Mouse (Mus musculus): ENCODE data around the gene Taok3. TPM values are rescaled to one million over a fixed set of nuclear protein-coding genes. Genes with fewer than 3 reads are reported as not detected.
A peak's percentile ranks its signal among the peaks of the same experiment; 100 is the strongest.

Gene Taok3
- total RNA-seq, 2 experiments from 2014 or later, result 3.9 to 4.3 TPM

DNA sequence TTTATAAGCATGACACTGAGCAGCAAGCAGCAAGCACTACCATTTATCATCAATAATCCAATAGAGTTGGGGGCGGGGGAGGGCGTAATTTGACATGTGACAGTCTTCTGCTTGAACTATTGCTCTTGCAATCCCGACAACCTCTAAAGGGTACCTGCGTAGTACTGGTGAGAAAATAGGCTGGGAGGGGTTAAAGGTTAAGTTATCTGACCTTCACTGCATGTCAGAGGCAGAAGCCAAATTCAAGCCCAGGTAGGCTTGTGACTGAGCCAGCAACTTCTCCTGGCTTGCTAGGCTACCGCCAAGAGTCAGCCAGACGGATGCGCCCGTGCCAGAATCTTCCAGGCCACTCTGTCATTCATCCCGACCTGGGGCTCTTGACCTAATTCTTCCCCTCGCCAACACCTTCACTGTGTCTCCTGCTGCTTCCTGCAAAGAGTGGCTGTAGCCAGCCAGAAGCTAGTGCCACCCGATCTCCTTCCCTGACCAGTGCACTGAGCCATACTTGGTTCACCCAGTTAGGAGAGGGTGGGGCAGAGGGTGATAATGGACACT, 47.0 kb downstream of the Taok3 start:
- intact Hi-C loops (cut with DNase I), result loop anchor here (5.0 kb wide), 1 partner anchor 50 kb away; the partner anchor contains the start of gene Suds3
- peak; percentile 35 to 49 for DNase-seq

DNA sequence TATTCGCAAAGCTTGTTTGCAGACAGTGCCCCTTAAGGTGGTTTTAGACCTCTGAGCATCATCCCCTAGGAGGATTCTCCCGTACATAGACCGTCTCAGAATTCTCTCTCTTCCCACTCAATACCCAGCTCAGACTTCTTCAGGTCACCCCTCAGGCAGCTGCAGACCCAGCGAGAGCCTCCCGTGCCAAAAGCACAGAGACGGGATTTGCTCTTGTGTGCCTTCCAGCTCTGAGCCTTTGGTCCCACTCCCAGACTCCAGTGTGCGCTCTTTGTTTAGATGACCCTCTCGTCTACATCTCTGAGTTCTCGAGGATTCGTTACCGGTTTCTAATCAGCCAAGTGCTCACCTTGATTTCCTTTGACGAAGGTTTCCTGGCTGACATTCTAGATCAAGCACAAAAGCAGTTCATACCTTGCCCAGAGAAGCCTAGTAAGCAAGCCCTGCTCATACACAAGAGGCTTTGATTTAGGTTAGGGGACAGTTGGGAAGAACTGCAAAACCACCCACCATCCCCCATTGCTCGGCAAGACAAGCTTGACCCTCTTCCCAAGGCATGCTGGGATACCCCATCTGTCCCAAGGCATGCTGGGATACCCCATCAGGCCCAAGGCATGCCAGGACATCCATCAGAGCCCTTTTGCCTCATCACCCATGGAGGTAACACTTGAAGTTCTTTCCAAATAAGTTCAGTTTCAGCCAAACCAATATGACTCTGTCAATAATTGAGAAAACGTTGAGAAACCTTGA, 48.6 kb downstream of the Taok3 start:
- intact Hi-C loops (cut with DNase I), result loop anchor here (5.0 kb wide), 1 partner anchor 51 kb away; the partner anchor contains the start of gene Suds3

DNA sequence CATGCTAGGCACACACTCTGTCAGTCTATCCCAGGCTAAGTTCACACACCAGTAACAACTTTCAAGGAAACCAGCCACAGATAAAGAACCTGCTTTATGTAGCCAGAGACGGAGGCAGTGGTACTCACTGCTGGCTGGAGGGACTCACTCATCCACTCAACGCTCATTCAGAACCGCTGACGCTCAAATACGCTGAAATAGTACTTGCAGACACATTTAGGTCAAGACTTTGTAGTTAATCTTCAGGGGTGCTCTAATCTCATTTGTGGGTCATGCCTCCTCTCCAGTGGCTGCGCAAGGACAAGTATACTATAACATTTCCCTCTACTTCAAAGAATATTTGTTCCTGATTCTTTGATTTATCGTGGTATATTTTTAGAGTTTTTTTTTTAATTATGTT, 54.1 kb downstream of the Taok3 start:
- intact Hi-C loops (cut with DNase I), result no loop called here
- DNase-seq, result no peak

More for the DNA sequence above, 48.6 kb downstream of the Taok3 start:
- DNase-seq, result no peak

DNA sequence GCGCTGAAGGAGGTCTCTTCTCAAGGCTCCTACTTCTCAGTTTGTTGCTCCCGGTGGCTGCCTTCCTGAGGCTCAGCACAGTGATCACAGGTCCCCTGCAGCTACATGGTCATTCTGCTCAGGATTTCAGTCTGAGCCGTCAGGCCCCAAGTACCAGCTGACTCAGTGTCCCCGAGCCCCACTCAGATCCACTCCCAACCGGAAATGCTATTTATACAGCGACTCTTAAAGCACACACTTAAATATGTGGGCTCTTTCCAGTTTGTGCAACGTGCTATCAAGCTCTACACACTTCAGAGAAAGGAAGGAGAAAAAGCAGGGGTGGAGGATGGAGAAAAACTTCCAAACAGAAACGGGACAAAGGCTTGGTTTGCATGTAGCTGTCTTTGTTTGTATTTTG, 56.0 kb downstream of the Taok3 start:
- intact Hi-C loops (cut with DNase I), result no loop called here
- DNase-seq, result no peak

DNA sequence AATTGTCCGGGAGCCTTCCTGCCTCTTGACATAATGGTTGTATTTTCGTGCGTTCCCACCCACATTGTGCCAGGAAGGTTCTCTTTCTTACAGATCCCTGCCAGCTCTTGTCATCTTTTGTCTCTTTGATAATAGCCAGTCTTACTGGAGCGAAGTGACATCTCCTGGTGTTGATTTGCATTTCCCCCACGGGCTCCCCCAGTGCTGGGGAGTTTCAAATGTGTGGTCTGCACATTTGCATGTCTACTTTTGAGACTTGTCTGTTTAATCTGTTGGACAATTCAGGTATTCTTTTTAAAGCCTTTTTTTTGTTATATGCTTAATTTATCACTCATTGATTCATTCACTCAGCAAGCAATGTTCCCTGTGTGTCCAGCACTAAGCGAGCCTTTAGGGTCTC, 58.1 kb downstream of the Taok3 start:
- intact Hi-C loops (cut with DNase I), result no loop called here
- no peak for DNase-seq

GRCm38 (mm10) chr5:117178486-117178885, 58.6 kb downstream of the Taok3 start:
- intact Hi-C loops (cut with DNase I), result no loop called here
- no peak for DNase-seq

- intact Hi-C loops (cut with DNase I), result no loop called here
- DNase-seq, result no peak
Observed at GRCm38 (mm10) chr5:117181921-117182320, 62.0 kb downstream of the Taok3 start.

GRCm38 (mm10) chr5:117182411-117182810, 62.5 kb downstream of the Taok3 start:
- intact Hi-C loops (cut with DNase I), result no loop called here
- no peak for DNase-seq

- DNase-seq, result no peak
- intact Hi-C loops (cut with DNase I), result no loop called here
Observed at GRCm38 (mm10) chr5:117184832-117185231, 64.9 kb downstream of the Taok3 start.

DNA sequence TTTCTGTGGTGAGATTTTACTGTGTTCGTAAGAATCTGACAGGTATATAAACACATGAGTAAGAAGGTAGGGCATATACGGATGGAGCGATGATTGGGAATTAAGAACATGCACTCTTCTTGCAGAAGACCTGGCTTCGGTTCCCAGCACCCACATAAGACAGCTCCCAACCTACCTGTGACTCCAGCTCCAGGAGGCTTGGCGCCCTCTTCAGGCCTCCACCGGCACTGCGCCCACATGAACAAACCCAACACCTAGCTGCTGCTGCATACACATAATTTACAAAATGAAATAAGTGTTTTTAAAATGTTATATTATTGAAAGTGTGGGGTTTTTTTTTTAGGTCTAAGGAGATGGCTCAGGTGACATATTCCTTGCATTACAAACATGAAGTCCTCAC, 65.7 kb downstream of the Taok3 start:
- intact Hi-C loops (cut with DNase I), result no loop called here
- no peak for DNase-seq

DNA sequence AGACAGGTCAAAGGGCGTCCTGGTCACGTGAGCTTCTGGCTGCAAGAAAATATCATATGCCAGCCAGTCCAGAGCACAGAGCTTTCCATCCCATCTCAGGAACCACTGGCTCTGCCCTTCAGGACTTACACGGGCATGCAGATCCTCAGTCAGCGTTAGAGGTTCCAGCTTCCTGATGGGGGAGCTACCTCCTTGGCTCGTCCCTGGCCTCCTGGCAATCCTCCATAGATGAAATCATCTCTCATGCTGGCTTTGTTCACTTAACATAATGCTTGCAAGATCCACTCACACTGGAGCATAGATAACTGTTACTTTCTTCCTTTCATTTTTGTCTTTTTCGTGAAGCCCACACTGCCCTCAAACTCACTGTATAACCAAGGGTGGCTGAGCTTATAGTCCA, 72.1 kb downstream of the Taok3 start:
- no peak for DNase-seq
- intact Hi-C loops (cut with DNase I), result no loop called here

DNA sequence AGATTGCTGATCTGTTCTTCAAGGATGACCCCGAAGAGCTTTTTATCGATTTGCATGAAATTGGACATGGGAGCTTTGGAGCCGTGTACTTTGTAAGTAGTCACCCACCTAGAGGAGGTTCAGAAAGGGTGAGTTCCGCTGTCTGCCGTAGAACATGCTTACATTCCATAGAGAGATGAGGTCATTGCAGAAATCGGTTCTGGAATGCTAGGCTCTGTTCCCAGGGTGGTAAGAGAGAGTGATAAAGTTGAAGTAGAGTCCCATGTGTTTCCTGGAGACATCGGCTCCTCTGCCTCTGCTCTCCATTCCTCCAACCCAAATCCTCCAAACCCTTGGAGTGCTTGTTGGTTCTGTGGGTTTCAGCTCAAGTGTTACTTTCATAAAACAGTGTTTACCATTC, 73.8 kb downstream of the Taok3 start:
- DNase-seq, result no peak
- intact Hi-C loops (cut with DNase I), result no loop called here

GRCm38 (mm10) chr5:117194672-117195071, 74.7 kb downstream of the Taok3 start:
- DNase-seq, result no peak
- intact Hi-C loops (cut with DNase I), result no loop called here

- DNase-seq, result no peak
- intact Hi-C loops (cut with DNase I), result no loop called here
Observed at GRCm38 (mm10) chr5:117196551-117196950, 76.6 kb downstream of the Taok3 start.

DNA sequence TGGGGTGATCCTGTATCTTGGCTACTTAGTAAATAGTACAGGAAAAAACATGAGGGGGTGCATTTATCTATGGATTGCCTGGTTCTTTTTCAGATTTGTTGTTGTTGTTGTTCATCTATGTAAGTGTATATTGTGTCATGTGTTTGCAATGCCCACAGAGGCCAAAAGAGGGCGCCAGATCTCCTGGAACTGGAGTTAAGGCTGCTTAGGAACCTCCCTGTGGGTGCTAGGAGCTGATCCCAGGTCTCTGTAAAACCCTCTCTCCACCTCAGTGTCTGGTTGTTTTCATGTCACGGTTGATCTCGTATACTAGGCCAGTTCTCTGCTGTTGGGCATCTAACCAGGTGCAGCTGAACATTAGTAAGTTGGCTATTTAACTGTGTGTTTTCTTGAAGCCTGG, 78.5 kb downstream of the Taok3 start:
- intact Hi-C loops (cut with DNase I), result no loop called here
- no peak for DNase-seq

- intact Hi-C loops (cut with DNase I), result loop anchor here (5.0 kb wide), 1 partner anchor 45 kb away; no protein-coding TSS in a partner anchor
- no peak for DNase-seq
Observed at GRCm38 (mm10) chr5:117207286-117207685, 87.4 kb downstream of the Taok3 start.

GRCm38 (mm10) chr5:117214016-117214415, 94.1 kb downstream of the Taok3 start:
- intact Hi-C loops (cut with DNase I), result no loop called here

GRCm38 (mm10) chr5:117231059-117231458, 111.1 kb downstream of the Taok3 start:
- intact Hi-C loops (cut with DNase I), result no loop called here
- no peak for DNase-seq

More at GRCm38 (mm10) chr5:117214016-117214415, 94.1 kb downstream of the Taok3 start:
- no peak for DNase-seq

DNA sequence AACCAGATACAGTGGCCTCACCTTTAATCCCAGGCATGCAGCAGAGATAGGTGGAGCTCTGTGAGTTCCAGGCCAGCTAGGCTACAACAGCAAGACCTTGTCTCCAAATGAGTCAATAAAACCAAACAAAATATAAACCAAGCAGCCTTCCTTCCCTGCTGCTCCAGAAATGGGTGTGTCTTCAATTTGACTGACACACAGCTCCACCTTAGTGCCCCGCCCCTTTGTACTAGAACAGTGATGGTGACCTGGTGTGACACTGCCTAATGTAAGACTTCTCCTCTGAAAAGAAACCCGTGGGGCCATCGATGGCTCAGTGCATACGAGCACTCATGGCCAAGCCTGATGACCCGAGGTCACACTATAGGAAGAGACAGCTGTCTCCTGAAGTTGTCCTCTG, 116.6 kb downstream of the Taok3 start:
- intact Hi-C loops (cut with DNase I), result no loop called here
- DNase-seq, result no peak

DNA sequence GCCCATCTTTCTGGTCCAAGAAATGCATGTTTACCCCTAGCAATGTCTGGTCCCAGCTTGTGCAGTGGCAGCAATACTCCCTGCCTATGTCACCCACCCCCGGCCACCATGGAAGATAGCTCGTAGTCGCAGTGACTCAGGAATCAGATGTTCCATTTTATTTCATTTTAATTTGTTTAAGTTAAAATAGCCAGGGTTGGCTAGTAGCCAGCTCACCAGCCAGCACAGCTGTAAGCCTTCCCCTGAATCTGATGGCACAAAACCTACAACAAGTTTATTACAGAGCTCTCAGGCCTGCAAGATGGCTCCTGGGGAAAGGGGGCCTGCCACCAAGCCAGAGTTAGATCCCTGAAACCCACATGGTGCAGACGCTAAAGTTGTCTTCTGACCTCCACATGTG, 119.2 kb downstream of the Taok3 start:
- no peak for DNase-seq
- intact Hi-C loops (cut with DNase I), result no loop called here

GRCm38 (mm10) chr5:117240321-117240731, 120.4 kb downstream of the Taok3 start:
- intact Hi-C loops (cut with DNase I), result no loop called here
- DNase-seq, result no peak

DNA sequence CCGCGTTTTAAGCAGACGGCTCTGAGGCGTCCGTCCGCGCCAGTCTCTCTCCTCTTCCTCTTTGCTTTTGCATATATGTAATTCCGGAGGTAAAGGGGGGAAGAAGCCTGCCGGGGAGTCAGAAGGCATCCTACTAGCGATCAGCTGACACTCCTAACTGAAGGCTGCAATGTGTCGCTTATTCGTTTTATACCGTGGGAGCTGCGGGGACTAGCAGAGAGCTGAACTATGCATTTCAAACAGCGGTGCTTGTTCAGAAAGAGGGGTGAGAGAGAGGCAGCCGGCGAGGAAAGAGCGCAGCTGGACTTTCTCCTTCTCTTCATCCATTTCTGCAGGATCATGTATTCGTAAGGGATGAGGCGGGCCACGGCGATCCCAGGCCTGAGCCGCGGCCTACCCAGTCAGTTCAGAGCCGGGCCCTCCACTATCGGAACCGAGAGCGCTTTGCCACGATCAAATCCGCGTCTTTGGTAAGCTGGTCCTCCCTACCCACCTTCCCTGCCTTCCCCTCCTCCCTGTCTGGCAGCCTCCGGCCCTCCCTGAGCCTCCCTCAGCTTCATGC, 120.9 kb downstream of the Taok3 start:
- intact Hi-C loops (cut with DNase I), result no loop called here

More for the DNA sequence above, 120.9 kb downstream of the Taok3 start:
- DNase-seq, result no peak
